Mouse (Mus musculus) CD4-positive, CD25-positive, alpha-beta regulatory T cell, adult 9 weeks (primary cell): ENCODE measurements around the gene Klrd1. TPM values are rescaled to one million over a fixed set of nuclear protein-coding genes. Genes with fewer than 3 reads are reported as not detected.

Experiments used
- polyA plus RNA-seq: library from polyadenylated mRNA; unstranded; fragments of 100-300 nt; shearing (Covaris generic); gene quantifications from one replicate; pipeline ENCODE4 v1.2.1, GENCODE M21; 2017

The Klrd1 gene
- polyA plus RNA-seq, result 6.3 TPM

DNA sequence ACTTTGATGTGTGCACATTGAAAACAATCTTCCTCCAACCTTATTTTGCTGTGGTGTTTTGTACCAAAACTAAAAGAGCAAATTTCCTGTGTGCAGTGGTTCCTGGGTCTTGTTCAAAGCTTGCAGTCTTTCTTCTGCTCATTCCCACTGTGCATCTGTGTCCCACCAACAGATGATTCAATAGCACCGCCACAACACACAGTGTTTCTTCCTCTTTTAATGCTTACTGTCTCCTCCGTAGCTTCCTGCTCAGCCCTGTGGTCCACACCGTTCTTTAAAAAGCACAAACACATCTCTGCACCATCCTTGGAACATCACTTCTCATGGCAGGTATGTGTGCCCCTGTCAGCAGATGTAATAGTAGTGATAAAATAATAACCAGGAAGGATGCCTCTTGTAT lies at the start of gene Klrd1:
TSS of gene Klrd1 (plus strand) at position 275 of the 400 bp plus-strand sequence.

DNA sequence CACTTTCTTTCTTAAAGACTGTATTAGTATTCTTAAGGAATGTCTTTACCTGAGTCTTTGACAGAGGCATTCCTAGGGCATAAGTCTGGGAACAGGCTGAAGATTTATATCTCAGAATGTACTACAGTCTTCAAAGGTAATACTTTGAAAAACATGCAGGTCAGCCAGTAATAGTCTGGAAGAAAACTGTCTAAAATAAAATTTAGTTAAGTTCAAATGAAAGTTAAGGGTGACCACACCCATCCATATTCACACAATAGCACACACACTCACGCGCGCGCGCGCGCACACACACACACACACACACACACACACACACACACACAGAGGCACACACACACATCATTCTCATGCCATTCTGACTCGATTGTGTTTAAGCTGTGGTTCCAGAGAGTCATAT lies 14.0 kb upstream of the Klrd1 start, which contains the start of gene Klre1:
TSS of gene Klre1 (plus strand) at position 301 of the 400 bp plus-strand sequence.

DNA sequence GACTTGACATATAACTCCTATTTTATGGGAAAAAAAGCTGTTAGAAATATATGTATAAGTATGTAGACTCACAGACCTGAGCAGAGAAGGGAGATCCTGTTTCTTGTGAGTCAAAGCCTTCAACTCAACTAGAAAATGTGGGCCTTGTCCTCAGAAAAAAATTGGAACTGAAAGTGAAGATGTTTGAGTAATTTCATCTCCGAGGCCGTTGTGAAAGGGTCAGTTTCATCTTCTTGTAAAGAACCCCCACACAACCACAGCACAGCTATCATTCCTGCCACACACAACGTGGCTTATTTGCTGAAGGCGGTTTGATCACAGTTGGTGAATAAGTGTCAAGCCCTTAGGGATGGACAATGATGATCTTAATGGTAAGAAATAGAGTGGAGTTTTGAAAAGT lies 32.2 kb downstream of the Klrd1 start, which contains the start of gene Klrk1:
TSS of gene Klrk1 (minus strand) at position 130 of the 400 bp plus-strand sequence.

DNA sequence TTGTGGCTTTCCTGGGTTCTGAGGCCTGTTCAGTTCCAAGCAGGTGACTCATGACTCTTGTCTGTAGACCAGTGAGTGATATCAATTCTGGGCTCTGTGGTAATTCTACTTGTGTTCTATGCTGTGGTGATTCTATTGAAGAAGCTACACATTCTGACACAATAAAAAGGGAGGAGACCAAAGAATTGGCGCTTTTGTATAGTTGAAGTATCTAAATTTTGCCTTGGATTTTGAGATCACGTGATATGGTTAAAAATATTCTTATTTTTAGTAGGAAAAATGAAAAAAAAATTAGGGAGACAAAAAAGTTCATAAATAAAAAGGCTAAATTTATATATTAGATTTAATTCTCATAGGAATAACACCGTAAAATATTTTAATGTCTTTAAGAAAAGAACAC lies 51.7 kb downstream of the Klrd1 start, which contains the start of gene Klrc3:
TSS of gene Klrc3 (minus strand) at position 101 of the 400 bp plus-strand sequence.

Other genes with a start within 250 kb of the Klrd1 start
- gene Clec12a, start 249.1 kb upstream of the Klrd1 start, polyA plus RNA-seq, result 0.25 TPM
- gene Clec12b, start 205.9 kb upstream of the Klrd1 start, polyA plus RNA-seq, result not detected
- gene Clec1b, start 194.5 kb upstream of the Klrd1 start, polyA plus RNA-seq, result 1.1 TPM
- gene Clec9a, start 182.9 kb upstream of the Klrd1 start, polyA plus RNA-seq, result not detected
- not detected for gene Clec1a, start 139.8 kb upstream of the Klrd1 start, polyA plus RNA-seq
- gene Olr1, start 84.6 kb upstream of the Klrd1 start, polyA plus RNA-seq, result 0.79 TPM
- gene Tmem52b, start 79.2 kb upstream of the Klrd1 start, polyA plus RNA-seq, result not detected
- 21.1 TPM for gene Gabarapl1, start 58.6 kb upstream of the Klrd1 start, polyA plus RNA-seq
- gene Klre1, start 13.9 kb upstream of the Klrd1 start, polyA plus RNA-seq, result 0.43 TPM
- 2.4 TPM for gene Klrk1, start 32.1 kb downstream of the Klrd1 start, polyA plus RNA-seq
- gene Klrc3, start 51.6 kb downstream of the Klrd1 start, polyA plus RNA-seq, result not detected
- gene Klrc2, start 68.9 kb downstream of the Klrd1 start, polyA plus RNA-seq, result 0.42 TPM
- gene Klrc1, start 87.2 kb downstream of the Klrd1 start, polyA plus RNA-seq, result 1.7 TPM
- gene Klri1, start 125.3 kb downstream of the Klrd1 start, polyA plus RNA-seq, result not detected
- gene Klri2, start 148.7 kb downstream of the Klrd1 start, polyA plus RNA-seq, result 0.07 TPM
- not detected for gene Gm156, start 192.5 kb downstream of the Klrd1 start, polyA plus RNA-seq